Mouse (Mus musculus) intestine, embryonic 14.5 days (tissue): ENCODE data around the gene Unc79. TPM values are rescaled to one million over a fixed set of nuclear protein-coding genes. Genes with fewer than 3 reads are reported as not detected.
A peak's percentile ranks its signal among the peaks of the same experiment; 100 is the strongest.

Source experiments
- ATAC-seq: fragments of 200-750 bp; cut with Nextera tagmentation; replicated peaks from 2 replicates; pipeline ENCODE4 v1.8.0; 2017; ENCODE audit warnings: low read depth, moderate number of reproducible peaks, moderate TSS enrichment, moderate library complexity; ENCODE audit not compliant: low FRiP score, low TSS enrichment
- DNase-seq: peaks from one replicate; pipeline ENCODE4 v3.0.0-alpha.2; 2018; ENCODE audit warnings: low spot score
- H3K27ac ChIP-seq: fragments of 300-500 bp; sonication (generic); 2 replicates; pipeline ENCODE4 v1.5.1; 2014; ENCODE audit warnings: low read depth, mild to moderate bottlenecking, control low read depth
- H3K27me3 ChIP-seq: fragments of 300-500 bp; sonication (generic); replicated peaks from 2 replicates; pipeline ENCODE4 v1.6.1; 2014; ENCODE audit warnings: low read length, control low read depth; ENCODE audit not compliant: control insufficient read depth, insufficient read depth
- H3K36me3 ChIP-seq: fragments of 300-500 bp; sonication (generic); 2 replicates; pipeline ENCODE4 v1.6.1; 2014; ENCODE audit warnings: low read length, control low read depth; ENCODE audit not compliant: control insufficient read depth, insufficient read depth
- H3K4me1 ChIP-seq: fragments of 300-500 bp; sonication (generic); replicated peaks from 2 replicates; pipeline ENCODE4 v1.6.1; 2014; ENCODE audit warnings: low read length, control low read depth, mixed read lengths; ENCODE audit not compliant: control insufficient read depth, insufficient read depth
- H3K4me2 ChIP-seq: fragments of 300-500 bp; sonication (generic); 2 replicates; pipeline ENCODE4 v1.6.1; 2014; ENCODE audit warnings: low read length
- H3K4me3 ChIP-seq: fragments of 300-500 bp; sonication (generic); 2 replicates; pipeline ENCODE4 v1.5.1; 2014; ENCODE audit warnings: low read depth, low read length, control low read depth, mixed read lengths
- H3K9ac ChIP-seq: fragments of 300-500 bp; sonication (generic); 2 replicates; pipeline ENCODE4 v1.6.1; 2014; ENCODE audit warnings: mild to moderate bottlenecking, low read length
- H3K9me3 ChIP-seq: fragments of 300-500 bp; sonication (generic); 2 replicates; pipeline ENCODE4 v1.6.1; 2016; ENCODE audit warnings: low read length, control low read depth; ENCODE audit not compliant: control insufficient read depth
- WGBS: fragments of 180-500 bp; shearing (Covaris S2); extraction: QIAGEN DNeasy Blood & Tissue Kit; methylation state at CpG from one replicate; pipeline ENCODE4 v1.1.7; 2014; 5-methylcytosine and 5-hydroxymethylcytosine counted together
- polyA plus RNA-seq: library from polyadenylated mRNA; unstranded; fragments of >200 nt; fragmentation: Nextera tagmentation; extraction: Ambion mirVana; gene quantifications from 2 replicates; pipeline ENCODE4 v1.2.1, GENCODE M21; 2014

Unc79 gene
- 0.65 and 0.81 TPM in 2 replicates for polyA plus RNA-seq

- H3K27me3 ChIP-seq: peaks cover 26% of the 10 kb centered on the region
- H3K36me3 ChIP-seq: no peaks in the 10 kb centered on the region
- under 1% methylated on average over 48 of the region's 48 CpGs for WGBS
- ATAC-seq (peak; percentile 68), DNase-seq (peak; percentile 70)
- no peaks in the 10 kb centered on the region for H3K9me3 ChIP-seq
- peaks cover 5% of the 10 kb centered on the region; the same call in 1 of the 2 replicates for H3K4me1 ChIP-seq
- H3K4me3 ChIP-seq: peak within 1 kb of the TSS; percentile 46
- peak within 1 kb of the TSS; percentile 85 for H3K4me2 ChIP-seq
- H3K9ac ChIP-seq: no peak within 1 kb of the TSS
- no peak within 1 kb of the TSS for H3K27ac ChIP-seq
These were observed at the start of gene Unc79 for GRCm38 (mm10) chr12:102948778-102949394. TSS of gene Unc79 (plus strand) at chr12:102948859.

GRCm38 (mm10) chr12:102899091-102899490, 49.6 kb upstream of the Unc79 start, which contains the start of gene Cox8c:
TSS of gene Cox8c (plus strand) at chr12:102899316.
- H3K36me3 ChIP-seq: no peaks in the 10 kb centered on the region
- no peaks in the 10 kb centered on the region for H3K27me3 ChIP-seq
- WGBS: 87% methylated on average over 17 of the region's 17 CpGs
- H3K27ac ChIP-seq: no peak within 1 kb of the TSS
- no peak within 1 kb of the TSS for H3K4me3 ChIP-seq
- no peaks in the 10 kb centered on the region for H3K9me3 ChIP-seq
- ATAC-seq (no peak), DNase-seq (no peak)
- no peak within 1 kb of the TSS for H3K9ac ChIP-seq
- H3K4me1 ChIP-seq: no peaks in the 10 kb centered on the region
- no peak within 1 kb of the TSS for H3K4me2 ChIP-seq

- no peak overlapping the region for H3K27ac ChIP-seq
- no peak overlapping the region for H3K9ac ChIP-seq
- H3K4me2 ChIP-seq: no peak overlapping the region
- H3K4me3 ChIP-seq: no peak overlapping the region
- no peaks in the 10 kb centered on the region for H3K4me1 ChIP-seq
- DNase-seq (no peak), ATAC-seq (no peak)
- H3K9me3 ChIP-seq: no peaks in the 10 kb centered on the region
- no peaks in the 10 kb centered on the region for H3K36me3 ChIP-seq
- no peaks in the 10 kb centered on the region for H3K27me3 ChIP-seq
- 55% methylated on average over 3 of the region's 3 CpGs for WGBS
These were observed 40.5 kb upstream of the Unc79 start for GRCm38 (mm10) chr12:102908191-102908590.

DNA sequence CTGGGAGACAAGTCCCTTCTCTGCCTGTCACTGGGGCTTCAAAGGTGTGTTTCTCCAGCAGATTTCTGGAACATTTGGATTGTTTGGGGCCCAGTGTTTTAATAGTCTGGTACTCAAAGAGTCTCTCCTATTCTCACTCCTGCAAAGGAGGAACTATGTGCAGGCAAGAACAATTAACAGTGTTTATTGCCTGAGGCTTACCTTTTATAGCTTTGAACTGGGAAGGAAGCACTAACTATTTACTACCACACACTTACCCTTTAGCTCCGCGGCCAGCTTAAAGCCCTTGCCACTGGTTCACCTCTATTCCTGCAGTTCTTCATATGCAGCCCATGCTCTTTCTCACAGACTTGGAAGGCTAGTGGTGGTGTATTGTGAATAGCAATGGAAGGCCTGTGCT, 32.6 kb upstream of the Unc79 start:
- WGBS: 32% methylated on average over 2 of the region's 2 CpGs
- H3K9ac ChIP-seq: no peak overlapping the region
- no peaks in the 10 kb centered on the region for H3K27me3 ChIP-seq
- no peaks in the 10 kb centered on the region for H3K36me3 ChIP-seq
- no peak overlapping the region for H3K4me3 ChIP-seq
- no peak overlapping the region for H3K4me2 ChIP-seq
- no peaks in the 10 kb centered on the region for H3K4me1 ChIP-seq
- no peak overlapping the region for H3K27ac ChIP-seq
- no peak for DNase-seq
- ATAC-seq: no peak
- H3K9me3 ChIP-seq: no peaks in the 10 kb centered on the region

- no peaks in the 10 kb centered on the region for H3K4me1 ChIP-seq
- no peaks in the 10 kb centered on the region for H3K9me3 ChIP-seq
- no peak overlapping the region for H3K4me2 ChIP-seq
- DNase-seq (no peak), ATAC-seq (no peak)
- no peaks in the 10 kb centered on the region for H3K27me3 ChIP-seq
- H3K9ac ChIP-seq: no peak overlapping the region
- no peaks in the 10 kb centered on the region for H3K36me3 ChIP-seq
- no peak overlapping the region for H3K4me3 ChIP-seq
- WGBS: 78% methylated on average over 4 of the region's 4 CpGs
- H3K27ac ChIP-seq: no peak overlapping the region
These were observed 18.9 kb upstream of the Unc79 start for GRCm38 (mm10) chr12:102929764-102930163.

GRCm38 (mm10) chr12:102930335-102930734, 18.3 kb upstream of the Unc79 start:
- Histone ChIP-seq H3K9ac (no peak overlapping the region), H3K4me2 (no peak overlapping the region), H3K27ac (no peak overlapping the region), H3K9me3 (no peaks in the 10 kb centered on the region), H3K4me3 (no peak overlapping the region), H3K36me3 (no peaks in the 10 kb centered on the region), H3K4me1 (no peaks in the 10 kb centered on the region), H3K27me3 (no peaks in the 10 kb centered on the region)
- ATAC-seq: no peak
- WGBS: 75% methylated on average over 1 of the region's 1 CpGs
- DNase-seq: no peak

GRCm38 (mm10) chr12:102930789-102931188, 17.9 kb upstream of the Unc79 start:
- Histone ChIP-seq H3K9ac (no peak overlapping the region), H3K27me3 (no peaks in the 10 kb centered on the region), H3K36me3 (no peaks in the 10 kb centered on the region), H3K4me3 (no peak overlapping the region), H3K27ac (no peak overlapping the region), H3K4me2 (no peak overlapping the region), H3K9me3 (no peaks in the 10 kb centered on the region), H3K4me1 (no peaks in the 10 kb centered on the region)
- no peak for ATAC-seq
- WGBS: 78% methylated on average over 7 of the region's 7 CpGs
- DNase-seq: no peak

DNA sequence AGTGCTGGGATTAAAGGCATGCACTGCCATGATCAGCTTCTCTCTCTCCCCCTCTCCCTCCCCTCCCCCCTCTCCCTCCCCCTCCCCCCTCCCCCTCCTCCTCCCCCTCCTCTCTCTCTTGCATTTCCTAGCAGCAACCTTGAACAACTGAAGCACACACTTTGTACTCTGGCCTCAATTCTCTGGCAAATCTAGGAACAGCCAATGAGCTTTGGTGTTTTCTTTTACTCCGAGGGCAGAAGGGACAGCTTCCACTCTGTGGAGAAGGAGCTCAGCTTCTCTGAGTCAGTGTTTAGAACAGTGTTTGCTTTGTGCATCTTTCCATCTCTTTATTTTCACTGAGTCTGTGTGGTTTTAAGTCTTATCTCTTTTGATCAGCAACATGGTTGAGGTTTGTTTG, 12.8 kb upstream of the Unc79 start:
- H3K36me3 ChIP-seq: no peaks in the 10 kb centered on the region
- no peak overlapping the region for H3K27ac ChIP-seq
- no peak for ATAC-seq
- no peak for DNase-seq
- H3K4me3 ChIP-seq: no peak overlapping the region
- no peaks in the 10 kb centered on the region for H3K9me3 ChIP-seq
- 25% methylated on average over 1 of the region's 1 CpGs for WGBS
- H3K27me3 ChIP-seq: no peaks in the 10 kb centered on the region
- H3K9ac ChIP-seq: no peak overlapping the region
- no peaks in the 10 kb centered on the region for H3K4me1 ChIP-seq
- H3K4me2 ChIP-seq: no peak overlapping the region

GRCm38 (mm10) chr12:102945571-102945970, 3.1 kb upstream of the Unc79 start:
- H3K36me3 ChIP-seq: no peaks in the 10 kb centered on the region
- 92% methylated on average over 1 of the region's 1 CpGs for WGBS

More at GRCm38 (mm10) chr12:102945571-102945970, 3.1 kb upstream of the Unc79 start:
- no peak for ATAC-seq
- H3K27ac ChIP-seq: no peak overlapping the region
- H3K4me2 ChIP-seq: no peak overlapping the region
- H3K9ac ChIP-seq: no peak overlapping the region
- peaks cover 26% of the 10 kb centered on the region for H3K27me3 ChIP-seq
- no peaks in the 10 kb centered on the region for H3K9me3 ChIP-seq
- no peak overlapping the region for H3K4me3 ChIP-seq
- peaks cover 5% of the 10 kb centered on the region; the same call in 1 of the 2 replicates for H3K4me1 ChIP-seq
- DNase-seq: no peak
